Mouse (Mus musculus): ENCODE results near the gene Lypd5.

DNA sequence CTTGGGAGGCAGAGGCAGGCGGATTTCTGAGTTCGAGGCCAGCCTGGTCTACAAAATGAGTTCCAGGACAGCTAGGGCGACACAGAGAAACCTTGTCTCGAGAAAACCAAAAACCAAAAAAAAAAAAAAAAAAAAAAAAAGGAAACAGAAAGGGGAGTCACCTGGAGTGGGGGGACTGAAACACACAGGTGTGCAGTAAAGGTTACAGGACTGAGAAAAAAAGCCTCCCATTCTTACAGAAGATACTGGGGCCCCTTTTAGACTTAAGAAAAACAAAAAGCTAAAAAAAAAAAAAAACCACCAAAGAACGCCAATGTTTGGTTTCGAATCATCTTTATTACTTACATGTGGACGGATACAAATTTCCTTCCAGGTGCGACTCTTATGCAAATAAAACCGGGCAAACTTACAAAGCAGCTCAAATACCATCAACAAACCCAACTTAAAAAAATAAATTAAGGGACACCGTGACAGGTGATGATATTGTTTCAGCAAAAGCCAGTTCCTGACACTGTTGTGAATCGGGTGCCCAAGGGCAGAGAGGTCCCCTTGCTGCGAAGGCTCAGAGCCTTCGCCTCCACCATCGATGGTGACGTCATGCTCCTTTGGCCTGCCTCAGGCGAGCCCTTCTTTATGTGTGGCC lies 33.9 kb downstream of the Lypd5 start:
- TF ChIP-seq FLI1 (IDR thresholded peaks at IDR 0.05; ENCODE audit: low read length) (no peak), GATA1 (IDR thresholded peaks at IDR 0.05; ENCODE audit: borderline replicate concordance, low read length) (no peak)
